Mouse (Mus musculus) ES-E14 (cell line): ENCODE results near the gene Dhrs4. TPM values are rescaled to one million over a fixed set of nuclear protein-coding genes. Genes with fewer than 3 reads are reported as not detected.

ENCODE experiments used
- DNase-seq: peaks from one replicate; pipeline ENCODE4 v3.0.0-alpha.2; 2013; ENCODE audit warnings: low read depth, low spot score
- H3K27ac ChIP-seq: 2 replicates; pipeline ENCODE4 v1.5.1; 2012; ENCODE audit warnings: low read depth, mild to moderate bottlenecking, low read length, moderate library complexity, mixed read lengths; ENCODE audit not compliant: poor library complexity, insufficient read depth, severe bottlenecking
- H3K36me3 ChIP-seq: 2 replicates; pipeline ENCODE4 v1.6.1; 2012; ENCODE audit warnings: mild to moderate bottlenecking, low read length, moderate library complexity, mixed read lengths; ENCODE audit not compliant: control insufficient read depth, poor library complexity, insufficient read depth, severe bottlenecking
- H3K4me1 ChIP-seq, 2 experiments: fragments of 150-350 bp in 1 of 2; sonication (generic) in 1 of 2; 2 replicates each; pipeline ENCODE4 v1.6.1; 2012; ENCODE audit warnings: low read length in 2 of 2, mild to moderate bottlenecking in 1 of 2, mixed read lengths in 1 of 2; ENCODE audit not compliant: control insufficient read depth in 2 of 2, insufficient read depth in 2 of 2, poor library complexity in 1 of 2
- H3K4me3 ChIP-seq, 2 experiments: fragments of 150-350 bp in 1 of 2; sonication (generic) in 1 of 2; 2 replicates each; pipeline ENCODE4 v1.5.1; 2012; ENCODE audit warnings: low read length in 2 of 2, low read depth in 1 of 2, mild to moderate bottlenecking in 1 of 2, mixed read lengths in 1 of 2; ENCODE audit not compliant: insufficient read depth in 1 of 2, poor library complexity in 1 of 2, severe bottlenecking in 1 of 2
- H3K9ac ChIP-seq: 2 replicates; pipeline ENCODE4 v1.6.1; 2012; ENCODE audit warnings: low read depth, mild to moderate bottlenecking, low read length, mixed read lengths; ENCODE audit not compliant: poor library complexity, insufficient read depth, severe bottlenecking
- H3K9me3 ChIP-seq: fragments of 150-350 bp; sonication (generic); 2 replicates; pipeline ENCODE4 v1.6.1; 2012; ENCODE audit warnings: low read depth, mild to moderate bottlenecking, low read length; ENCODE audit not compliant: control insufficient read depth, insufficient read depth
- CHD2 ChIP-seq: IDR thresholded peaks from 2 replicates; pipeline ENCODE4 v1.6.1; 2014; ENCODE audit warnings: mild to moderate bottlenecking, low read depth, low read length, inconsistent platforms
- HCFC1 ChIP-seq: IDR thresholded peaks from 2 replicates; pipeline ENCODE4 v1.6.1; 2012; ENCODE audit warnings: low read length, inconsistent platforms, borderline replicate concordance; ENCODE audit not compliant: insufficient read depth
- MAFK ChIP-seq: IDR thresholded peaks from 2 replicates; pipeline ENCODE4 v1.6.1; 2014; ENCODE audit warnings: mild to moderate bottlenecking, low read depth, low read length, inconsistent platforms; ENCODE audit not compliant: insufficient read depth
- ZC3H11A ChIP-seq: IDR thresholded peaks from 2 replicates; pipeline ENCODE4 v1.6.1; 2012; ENCODE audit warnings: low read depth, mild to moderate bottlenecking, inconsistent platforms, low read length, borderline replicate concordance
- ZNF384 ChIP-seq: IDR thresholded peaks from 2 replicates; pipeline ENCODE4 v1.6.1; 2012; ENCODE audit warnings: low read depth, low read length, inconsistent platforms
- in situ Hi-C, 2 experiments: fragments of 600-800 bp; cut with MboI; formaldehyde crosslinking; loops; one replicate each; pipeline ENCODE4 v1.15.1; 2025; ENCODE audit warnings: low sequenced_read_pairs in 2 of 2, inconsistent platforms in 1 of 2; ENCODE audit not compliant: unreplicated experiment in 2 of 2
- total RNA-seq: library from RNA; depleted of rRNA; stranded (reverse); fragments of 300-350 nt; gene quantifications from 2 replicates; pipeline ENCODE4 v1.2.3, GENCODE M21; 2012

Gene Dhrs4
- total RNA-seq, 1 experiment = 14.9 TPM

DNA sequence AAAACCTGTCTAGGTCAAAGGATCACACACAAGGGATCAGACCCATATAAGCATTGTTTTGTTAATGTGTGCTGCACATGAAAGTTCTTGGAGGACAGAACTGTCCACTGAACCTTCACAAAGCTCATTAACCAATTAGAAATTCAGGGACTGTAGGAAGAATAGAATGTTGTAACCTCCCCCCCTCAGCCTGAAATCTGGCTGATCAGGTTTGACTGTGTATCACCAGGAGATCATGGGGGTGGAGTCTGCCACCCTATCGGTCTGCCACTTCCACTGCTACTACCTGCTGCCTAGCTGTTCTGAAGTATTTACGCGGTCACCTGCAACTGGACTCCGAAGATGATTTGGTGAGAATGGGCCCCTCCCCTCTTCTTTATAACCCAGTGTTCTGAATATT is 18.8 kb upstream of the Dhrs4 start:
- DNase-seq = no peak
- Histone ChIP-seq H3K36me3 (no peaks in the 10 kb centered on the region), H3K4me3 (no peak overlapping the region), H3K4me1 (peaks cover 3 to 11% of the 10 kb centered on the region in 2 experiments; a peak in 2 of 4 replicates), H3K9ac (no peak overlapping the region), H3K27ac (no peak overlapping the region), H3K9me3 (no peaks in the 10 kb centered on the region)
- in situ Hi-C loops = no loop called here
- no peak for TF ChIP-seq MAFK
- no peak for TF ChIP-seq ZC3H11A
- TF ChIP-seq CHD2 = no peak

DNA sequence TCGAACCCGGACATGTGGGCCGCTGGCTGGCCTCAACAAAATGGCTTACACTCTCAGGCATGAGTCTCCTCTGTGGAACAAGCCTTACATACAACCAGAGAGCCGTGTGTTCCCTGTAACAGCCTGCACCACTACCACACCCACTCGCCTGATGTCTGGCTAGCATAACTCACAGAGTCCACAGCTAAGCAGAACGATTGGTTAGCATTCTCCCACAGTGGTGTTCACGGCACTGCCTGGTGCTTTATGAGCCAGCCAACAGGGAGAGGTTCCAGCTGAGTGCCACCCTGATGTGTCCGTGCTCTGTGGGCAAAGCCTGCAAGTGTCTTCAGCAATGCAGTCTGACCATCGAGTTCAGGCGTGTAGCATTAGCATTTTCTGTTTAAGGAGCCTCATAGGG is 18.3 kb upstream of the Dhrs4 start:
- Histone ChIP-seq H3K36me3 (no peaks in the 10 kb centered on the region), H3K4me1 (peaks cover 3 to 11% of the 10 kb centered on the region in 2 experiments; a peak in 2 of 4 replicates), H3K4me3 (no peak overlapping the region), H3K27ac (no peak overlapping the region), H3K9me3 (no peaks in the 10 kb centered on the region), H3K9ac (no peak overlapping the region)
- TF ChIP-seq HCFC1 = no peak
- TF ChIP-seq ZC3H11A = no peak
- TF ChIP-seq ZNF384 = no peak
- TF ChIP-seq CHD2 = no peak
- TF ChIP-seq MAFK = no peak
- in situ Hi-C loops = no loop called here
- no peak for DNase-seq

DNA sequence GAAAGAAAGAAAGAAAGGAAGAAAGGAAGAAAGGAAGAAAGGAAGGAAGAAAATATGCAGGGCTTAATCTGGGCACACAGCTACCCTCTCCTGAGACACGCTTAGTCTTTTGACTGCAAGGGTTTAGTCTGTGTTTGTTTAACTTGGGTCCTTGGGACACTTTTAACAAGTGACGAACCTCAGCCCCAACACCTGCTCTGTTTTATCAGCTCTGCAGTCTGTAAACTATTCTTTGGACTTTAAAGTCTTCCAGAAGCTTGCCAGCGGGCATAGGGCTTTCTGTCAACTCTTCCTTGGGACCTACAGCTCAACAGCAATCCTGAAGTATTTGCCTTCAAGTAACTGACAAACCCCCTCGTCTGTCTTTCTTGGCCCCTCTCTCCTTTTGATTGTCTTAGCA is 16.8 kb upstream of the Dhrs4 start:
- H3K27ac ChIP-seq = no peak overlapping the region
- in situ Hi-C loops = no loop called here

DNA sequence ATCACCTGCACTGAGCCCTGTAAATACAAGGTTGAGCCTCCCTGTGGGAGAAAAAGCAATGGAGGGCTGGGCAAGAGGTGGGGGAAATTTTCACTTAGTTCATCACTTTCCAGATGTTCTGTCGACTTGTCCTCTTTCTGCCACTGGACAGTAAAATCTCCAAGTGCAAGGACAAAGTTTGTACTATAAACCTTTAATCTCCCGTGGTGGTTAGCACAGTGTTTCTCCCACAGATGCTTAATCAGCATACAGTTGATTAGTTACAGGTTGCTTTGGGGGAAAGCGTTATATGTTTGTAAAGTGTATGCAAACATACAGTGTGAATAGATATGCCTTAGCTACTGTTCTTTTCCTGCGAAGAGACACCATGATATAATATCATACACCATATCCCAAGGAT is 12.1 kb upstream of the Dhrs4 start:
- no peak overlapping the region for H3K4me3 ChIP-seq
- no peak for TF ChIP-seq CHD2
- TF ChIP-seq HCFC1 = no peak
- TF ChIP-seq MAFK = no peak
- TF ChIP-seq ZNF384 = no peak
- no peak for TF ChIP-seq ZC3H11A
- DNase-seq = no peak

More for the DNA sequence above, 16.8 kb upstream of the Dhrs4 start:
- Histone ChIP-seq H3K36me3 (no peaks in the 10 kb centered on the region), H3K4me1 (peaks cover 3 to 11% of the 10 kb centered on the region in 2 experiments; a peak in 2 of 4 replicates), H3K9me3 (no peaks in the 10 kb centered on the region), H3K4me3 (no peak overlapping the region), H3K9ac (no peak overlapping the region)
- no peak for DNase-seq
- TF ChIP-seq MAFK (no peak), ZNF384 (no peak)

DNA sequence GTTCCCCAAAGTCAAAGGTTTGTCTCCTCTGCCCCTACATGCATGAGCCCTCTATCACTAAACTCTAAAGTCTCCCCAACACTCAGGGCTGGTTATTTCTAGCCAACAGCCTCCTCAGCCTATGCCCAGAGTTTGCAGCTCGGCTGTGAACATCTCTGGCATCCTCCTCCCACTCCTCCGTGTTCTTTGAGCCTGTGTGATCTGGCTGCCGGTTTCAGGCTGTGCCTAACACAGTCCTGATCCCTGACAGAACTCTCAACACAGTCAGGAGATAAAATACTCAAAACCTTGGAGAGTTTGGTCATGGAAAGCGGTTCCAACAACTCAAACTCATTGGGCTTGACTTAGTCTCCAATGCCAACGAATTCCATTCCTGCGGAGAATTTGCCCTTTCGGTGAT is 11.4 kb upstream of the Dhrs4 start:
- H3K9me3 ChIP-seq = no peaks in the 10 kb centered on the region
- DNase-seq = no peak
- in situ Hi-C loops = no loop called here
- H3K9ac ChIP-seq = no peak overlapping the region
- no peaks in the 10 kb centered on the region for H3K36me3 ChIP-seq
- H3K27ac ChIP-seq = no peak overlapping the region
- no peak overlapping the region for H3K4me3 ChIP-seq
- no peak for TF ChIP-seq CHD2
- TF ChIP-seq HCFC1 = no peak
- no peak for TF ChIP-seq MAFK
- no peak for TF ChIP-seq ZNF384
- no peak for TF ChIP-seq ZC3H11A
- H3K4me1 ChIP-seq = peaks cover 2 to 5% of the 10 kb centered on the region in 2 experiments; a peak in 1 of 4 replicates

More for the DNA sequence above, 12.1 kb upstream of the Dhrs4 start:
- Histone ChIP-seq H3K4me1 (0 out of 4 replicates have a peak, but pooled peaks cover 1 to 2% of the 10 kb centered on the region in 2 experiments), H3K9me3 (no peaks in the 10 kb centered on the region), H3K36me3 (no peaks in the 10 kb centered on the region), H3K27ac (no peak overlapping the region), H3K9ac (no peak overlapping the region)
- in situ Hi-C loops = no loop called here
